Mouse (Mus musculus) ES-Bruce4 (cell line): ENCODE data around the gene Tmem50b. TPM values are rescaled to one million over a fixed set of nuclear protein-coding genes. Genes with fewer than 3 reads are reported as not detected.
"Not testable (repeated sequence)": the region's sequence is repeated elsewhere in the genome, so short reads cannot be mapped to it uniquely, and the experiment has no call there.

Experiments used
- H3K27ac ChIP-seq: 2 replicates; pipeline ENCODE4 v1.5.1; 2012; ENCODE audit warnings: low read length, inconsistent platforms; ENCODE audit not compliant: insufficient read depth
- H3K27me3 ChIP-seq: 2 replicates; pipeline ENCODE4 v1.6.1; 2012; ENCODE audit warnings: mild to moderate bottlenecking, low read length, inconsistent platforms; ENCODE audit not compliant: control insufficient read depth, poor library complexity, insufficient read depth, severe bottlenecking
- H3K36me3 ChIP-seq: 2 replicates; pipeline ENCODE4 v1.6.1; 2012; ENCODE audit warnings: inconsistent platforms, mild to moderate bottlenecking, low read length, moderate library complexity; ENCODE audit not compliant: control insufficient read depth, poor library complexity, insufficient read depth, severe bottlenecking
- H3K4me1 ChIP-seq: one replicate; pipeline ENCODE4 v1.8.1; 2011; ENCODE audit warnings: low read length; ENCODE audit not compliant: control insufficient read depth, insufficient read depth
- H3K4me3 ChIP-seq: 2 replicates; pipeline ENCODE4 v1.5.1; 2011; ENCODE audit warnings: low read depth, mild to moderate bottlenecking, low read length
- H3K9ac ChIP-seq: 2 replicates; pipeline ENCODE4 v1.6.1; 2012; ENCODE audit warnings: low read depth, mild to moderate bottlenecking, inconsistent platforms; ENCODE audit not compliant: poor library complexity, severe bottlenecking
- H3K9me3 ChIP-seq: replicated peaks from 2 replicates; pipeline ENCODE4 v1.6.1; 2012; ENCODE audit warnings: mild to moderate bottlenecking, low read length, inconsistent platforms; ENCODE audit not compliant: control insufficient read depth, poor library complexity, insufficient read depth, severe bottlenecking
- CTCF ChIP-seq: IDR thresholded peaks from one replicate; pipeline ENCODE4 v1.8.1; 2011; ENCODE audit warnings: low read depth, low read length
- EP300 ChIP-seq: IDR thresholded peaks from 2 replicates; pipeline ENCODE4 v1.6.1; 2011; ENCODE audit warnings: low read depth, low read length; ENCODE audit not compliant: insufficient read depth
- POLR2A ChIP-seq: IDR thresholded peaks from one replicate; pipeline ENCODE4 v1.8.1; 2011; ENCODE audit warnings: low read length; ENCODE audit not compliant: insufficient read depth
- polyA plus RNA-seq: library from polyadenylated mRNA; stranded (reverse); fragments of >200 nt; gene quantifications from 2 replicates; pipeline ENCODE4 v1.2.4, GENCODE M21; 2011; ENCODE audit warnings: low read depth; ENCODE audit not compliant: missing spikeins, insufficient read depth, insufficient read length

Tmem50b gene
- 27.2 and 30.9 TPM in 2 replicates for polyA plus RNA-seq

GRCm38 (mm10) chr16:91597672-91598010 lies at the start of gene Tmem50b:
Gene Tmem50b (minus strand): TSS chr16:91597800.
- no peaks in the 10 kb centered on the region for H3K9me3 ChIP-seq
- TF ChIP-seq CTCF (no peak), EP300 (no peak), POLR2A (no peak)
- H3K4me3 ChIP-seq: peak within 1 kb of the TSS; percentile 91
- H3K4me1 ChIP-seq: no peaks in the 10 kb centered on the region
- no peaks in the 10 kb centered on the region for H3K27me3 ChIP-seq
- H3K36me3 ChIP-seq: no peaks in the 10 kb centered on the region
- H3K9ac ChIP-seq: peak within 1 kb of the TSS; percentile 73
- no peak within 1 kb of the TSS for H3K27ac ChIP-seq

GRCm38 (mm10) chr16:91646681-91647419 lies 49.2 kb upstream of the Tmem50b start, which contains the start of gene Gart:
Gene Gart (minus strand): TSS chr16:91646952.
- Histone ChIP-seq H3K4me3 (peak within 1 kb of the TSS; percentile 100), H3K27ac (peak within 1 kb of the TSS; percentile 72), H3K4me1 (no peaks in the 10 kb centered on the region), H3K9ac (peak within 1 kb of the TSS; percentile 98), H3K27me3 (no peaks in the 10 kb centered on the region), H3K9me3 (no peaks in the 10 kb centered on the region), H3K36me3 (peaks cover 24% of the 10 kb centered on the region)
- TF ChIP-seq CTCF (no peak), POLR2A (peak; percentile 88), EP300 (0 out of 2 replicates have a peak, but pooled peaks have one; percentile 4)

- peak overlapping the region; percentile 100 for H3K4me3 ChIP-seq
- H3K9me3 ChIP-seq: no peaks in the 10 kb centered on the region
- no peaks in the 10 kb centered on the region for H3K4me1 ChIP-seq
- no peaks in the 10 kb centered on the region for H3K27me3 ChIP-seq
- H3K9ac ChIP-seq: peak overlapping the region; percentile 84
- H3K36me3 ChIP-seq: peaks cover 28% of the 10 kb centered on the region
- H3K27ac ChIP-seq: peak overlapping the region; percentile 20
- TF ChIP-seq CTCF (no peak), EP300 (no peak), POLR2A (no peak)
Measured at GRCm38 (mm10) chr16:91645995-91646602, 48.5 kb upstream of the Tmem50b start.

GRCm38 (mm10) chr16:91645420-91645819 lies 47.8 kb upstream of the Tmem50b start:
- H3K4me3 ChIP-seq, H3K27ac ChIP-seq, H3K9ac ChIP-seq, H3K4me1 ChIP-seq, H3K27me3 ChIP-seq, H3K9me3 ChIP-seq: not testable (repeated sequence)
- H3K36me3 ChIP-seq: peaks cover 34% of the 10 kb centered on the region

GRCm38 (mm10) chr16:91644901-91645300 lies 47.3 kb upstream of the Tmem50b start:
- Histone ChIP-seq H3K36me3 (peaks cover 39% of the 10 kb centered on the region), H3K27me3 (no peaks in the 10 kb centered on the region), H3K4me3 (peak overlapping the region; percentile 42), H3K9me3 (no peaks in the 10 kb centered on the region), H3K9ac (peak overlapping the region; percentile 55; the same call in 1 of the 2 replicates), H3K27ac (no peak overlapping the region), H3K4me1 (no peaks in the 10 kb centered on the region)
- TF ChIP-seq CTCF (no peak), EP300 (no peak), POLR2A (no peak)

GRCm38 (mm10) chr16:91640171-91640570 lies 42.6 kb upstream of the Tmem50b start:
- TF ChIP-seq CTCF (no peak), POLR2A (no peak), EP300 (no peak)
- no peak overlapping the region for H3K27ac ChIP-seq
- no peaks in the 10 kb centered on the region for H3K4me1 ChIP-seq
- no peak overlapping the region for H3K9ac ChIP-seq
- H3K27me3 ChIP-seq: no peaks in the 10 kb centered on the region
- H3K9me3 ChIP-seq: no peaks in the 10 kb centered on the region
- H3K36me3 ChIP-seq: peaks cover 84% of the 10 kb centered on the region
- H3K4me3 ChIP-seq: no peak overlapping the region
